Mouse (Mus musculus) neutrophil, adult 5-6 weeks (primary cell): ENCODE data around the gene Gm45716. TPM values are rescaled to one million over a fixed set of nuclear protein-coding genes. Genes with fewer than 3 reads are reported as not detected.

Experiments used
- ATAC-seq: fragments of 151-379, 151-347 bp; 2 replicates; pipeline ENCODE4 v1.8.0; 2017; ENCODE audit warnings: mild to moderate bottlenecking, moderate TSS enrichment; ENCODE audit not compliant: insufficient number of reproducible peaks, poor library complexity, low FRiP score, severe bottlenecking; ENCODE audit errors: extremely low read depth
- total RNA-seq: library from RNA; stranded (forward); fragments of 200-1000 nt; gene quantifications from 2 replicates; pipeline ENCODE4 v1.2.3, GENCODE M21; 2017

Gm45716 gene
- 4.4 and 6.4 TPM in 2 replicates for total RNA-seq

DNA sequence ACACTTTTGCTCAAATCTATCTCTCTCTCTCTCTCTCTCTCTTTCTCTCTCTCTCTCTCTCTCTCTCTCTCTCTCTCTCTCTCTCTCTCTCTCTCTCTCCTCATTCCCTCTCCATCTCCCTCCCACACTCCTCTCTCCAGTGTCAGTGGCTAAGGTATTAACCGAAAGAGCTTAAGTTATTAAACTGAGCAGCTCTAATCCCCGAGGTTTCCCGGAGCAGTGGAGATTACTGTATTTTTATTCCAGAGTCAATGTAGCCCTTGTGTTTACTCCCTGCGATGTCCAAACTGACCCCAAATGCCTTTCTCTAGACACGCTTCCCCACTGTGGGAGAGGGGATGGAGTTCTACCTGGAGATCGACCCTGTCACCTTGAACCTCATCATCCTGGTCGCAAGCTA is at the start of gene Gm45716:
Gene Gm45716 (plus strand): TSS at position 243 of the 400 bp plus-strand sequence.
- no peak for ATAC-seq

GRCm38 (mm10) chr11:90142393-90142792 is 45.1 kb upstream of the Gm45716 start:
- ATAC-seq = no peak

- ATAC-seq = no peak
Measured at GRCm38 (mm10) chr11:90142936-90143335, 44.5 kb upstream of the Gm45716 start.

GRCm38 (mm10) chr11:90146086-90146860 is 41.2 kb upstream of the Gm45716 start:
- no peak for ATAC-seq

DNA sequence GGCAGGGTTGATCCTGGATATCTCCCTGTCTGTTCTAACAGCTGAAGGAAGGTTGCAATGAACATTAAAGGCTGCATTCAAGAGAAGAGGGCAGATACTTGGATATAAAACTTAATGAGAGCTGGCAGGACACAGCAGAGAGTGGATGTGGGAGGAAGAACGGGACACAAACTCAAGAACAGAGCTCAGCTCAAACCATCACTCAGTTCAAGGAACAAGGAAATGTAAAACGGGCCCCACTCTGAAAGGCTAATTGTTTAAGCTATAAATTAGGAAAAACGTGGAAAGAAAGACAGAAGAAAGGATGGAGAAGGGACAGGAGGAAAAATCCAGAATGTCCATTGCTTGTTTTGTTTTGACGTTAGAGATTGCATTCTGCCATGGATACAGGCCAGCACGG is 32.4 kb upstream of the Gm45716 start:
- no peak for ATAC-seq

- no peak for ATAC-seq
Measured at GRCm38 (mm10) chr11:90155466-90155865, 32.0 kb upstream of the Gm45716 start.

GRCm38 (mm10) chr11:90167771-90168170 is 19.7 kb upstream of the Gm45716 start:
- ATAC-seq = peak; percentile 71

GRCm38 (mm10) chr11:90168338-90169065 is 19.0 kb upstream of the Gm45716 start:
- ATAC-seq = no peak

DNA sequence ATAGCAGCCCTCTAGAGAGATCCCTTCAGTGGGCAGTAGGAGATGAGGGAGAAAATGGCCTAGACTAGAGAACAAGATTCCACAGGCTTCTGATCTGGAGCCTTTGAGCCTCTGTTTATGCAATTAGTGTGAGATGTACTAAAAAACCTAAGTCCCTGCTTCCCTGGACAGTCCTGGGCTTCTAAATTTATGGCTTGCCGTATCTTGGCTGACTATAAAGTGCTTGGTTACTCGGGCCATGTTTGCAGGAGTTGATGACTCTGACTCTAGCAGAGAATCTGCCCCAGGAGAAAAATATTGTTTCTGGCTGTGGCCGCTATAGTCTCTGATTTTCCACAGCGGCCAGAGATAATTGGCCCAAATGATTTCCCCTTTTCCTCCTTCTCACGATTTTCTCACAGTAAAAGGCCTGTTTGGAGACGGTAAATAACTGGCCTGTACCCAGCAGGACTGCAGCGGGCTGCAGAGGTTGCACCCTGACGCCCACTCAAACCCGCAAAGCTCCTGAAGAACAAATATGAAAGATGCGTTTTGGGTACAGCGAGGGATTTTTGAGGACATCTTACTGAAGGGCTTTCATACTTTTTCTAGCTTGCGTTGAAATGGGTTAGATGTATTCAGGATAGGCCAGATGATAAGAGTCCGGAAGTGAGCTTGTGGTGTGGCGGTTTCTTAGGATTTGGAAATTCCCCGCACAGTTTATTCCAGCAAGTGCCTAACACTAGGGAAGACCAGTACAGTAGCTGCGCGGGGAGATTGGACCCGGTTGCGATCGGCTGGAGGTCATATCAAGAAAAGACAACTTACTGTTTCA is 18.1 kb upstream of the Gm45716 start:
- no peak for ATAC-seq

- ATAC-seq = peak; percentile 81
Measured at GRCm38 (mm10) chr11:90170014-90170320, 17.5 kb upstream of the Gm45716 start.

- ATAC-seq = no peak
Measured at GRCm38 (mm10) chr11:90172331-90172730, 15.2 kb upstream of the Gm45716 start.

DNA sequence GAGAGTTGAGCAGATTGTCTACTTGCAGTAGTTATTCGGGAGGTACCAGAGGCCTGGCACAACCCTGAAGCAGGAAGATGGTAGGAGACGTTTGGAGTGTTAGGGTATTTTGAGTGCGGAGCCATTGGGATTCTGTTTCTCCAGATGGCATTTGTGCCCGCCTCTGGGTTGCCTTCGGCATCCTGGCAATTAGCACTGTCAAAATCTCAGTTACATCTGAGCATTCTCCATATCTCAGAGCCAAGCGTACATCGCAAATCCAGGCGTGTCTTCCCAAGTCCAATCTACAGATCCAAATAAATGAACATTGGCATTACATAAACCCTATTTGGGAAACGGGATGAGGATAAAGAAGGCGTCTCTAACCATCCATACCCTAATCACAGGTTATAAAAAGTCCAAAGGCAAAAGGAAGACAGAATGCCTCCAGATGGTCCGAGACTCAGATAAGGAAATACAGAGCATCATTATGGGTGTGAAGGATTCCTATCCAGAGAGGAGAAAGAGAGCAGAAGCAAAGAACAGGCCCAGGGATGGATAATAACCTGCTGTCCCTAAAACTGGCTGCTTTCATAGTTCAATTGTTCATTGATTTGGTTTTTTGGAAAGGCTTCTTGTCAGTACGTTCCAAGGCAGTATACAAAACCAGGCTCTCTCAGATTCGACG is 11.7 kb upstream of the Gm45716 start:
- ATAC-seq = no peak

GRCm38 (mm10) chr11:90177389-90177788 is 10.1 kb upstream of the Gm45716 start:
- no peak for ATAC-seq

DNA sequence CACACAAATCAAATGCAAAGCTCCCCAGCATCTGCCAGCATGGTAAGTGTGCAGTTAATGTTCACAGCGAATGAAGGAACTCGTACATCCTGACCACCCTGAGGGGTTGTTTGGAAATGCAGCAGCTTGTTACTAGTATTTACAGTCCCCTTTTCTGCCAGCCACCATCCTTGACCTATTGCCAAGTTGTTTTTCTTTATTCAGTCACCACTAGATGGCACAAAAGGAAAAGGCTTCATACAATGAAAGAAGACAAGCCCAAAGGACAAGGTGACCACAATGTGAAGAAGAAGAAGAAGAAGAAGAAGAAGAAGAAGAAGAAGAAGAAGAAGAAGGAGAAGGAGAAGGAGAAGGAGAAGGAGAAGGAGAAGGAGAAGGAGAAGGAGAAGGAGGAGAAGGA is 4.1 kb upstream of the Gm45716 start:
- peak; percentile 63; the same call in 1 of the 2 replicates for ATAC-seq

GRCm38 (mm10) chr11:90184756-90185155 is 2.7 kb upstream of the Gm45716 start:
- no peak for ATAC-seq

- ATAC-seq = no peak
Measured at GRCm38 (mm10) chr11:90190156-90190555, 2.7 kb downstream of the Gm45716 start.

DNA sequence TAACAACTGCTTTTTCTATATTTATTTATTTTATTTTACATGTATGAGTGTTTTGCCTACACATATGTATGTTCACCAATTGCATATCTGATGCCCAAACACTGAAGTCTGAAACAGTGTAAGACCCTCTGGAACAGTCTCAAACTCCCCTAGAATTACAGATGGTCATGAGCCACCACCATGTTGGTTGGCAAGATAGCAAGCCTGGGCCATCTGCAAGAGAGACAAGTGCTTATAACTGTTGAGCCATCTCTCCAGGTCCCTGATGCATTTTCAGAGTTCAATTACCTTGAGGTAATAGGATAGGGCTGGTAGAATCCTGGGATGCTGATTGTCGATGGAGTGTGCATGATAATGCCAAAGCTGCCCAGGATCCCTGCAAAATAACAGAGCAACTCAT is 7.5 kb downstream of the Gm45716 start:
- ATAC-seq = no peak

- no peak for ATAC-seq
Measured at GRCm38 (mm10) chr11:90195756-90196520, 8.5 kb downstream of the Gm45716 start.
